Mouse (Mus musculus) liver, embryonic 18 days (tissue): ENCODE results near the gene Rnf31. TPM values are rescaled to one million over a fixed set of nuclear protein-coding genes. Genes with fewer than 3 reads are reported as not detected.

Experiments used
- polyA plus RNA-seq: library from polyadenylated mRNA; depleted of rRNA; stranded (reverse); fragments of >200 nt; gene quantifications from 2 replicates; pipeline ENCODE4 v1.2.3, GENCODE M21; 2012; rRNA removed

The Rnf31 gene
- polyA plus RNA-seq = 7.7 and 9.1 TPM in 2 replicates

GRCm38 (mm10) chr14:55591331-55591891 is at the start of gene Rnf31:
TSS of gene Rnf31 (plus strand) at chr14:55591708.

GRCm38 (mm10) chr14:55559799-55560201 is 31.7 kb upstream of the Rnf31 start, which contains the start of gene Dcaf11:
TSS of gene Dcaf11 (plus strand) at chr14:55560006.

GRCm38 (mm10) chr14:55560202-55561073 is 31.1 kb upstream of the Rnf31 start, which contains the start of gene A730061H03Rik:
TSS of gene A730061H03Rik (minus strand) at chr14:55560406.

GRCm38 (mm10) chr14:55575302-55575701 is 16.2 kb upstream of the Rnf31 start, which contains the start of gene Fitm1:
TSS of gene Fitm1 (plus strand) at chr14:55575617.

GRCm38 (mm10) chr14:55577871-55578667 is 13.4 kb upstream of the Rnf31 start, which contains the start of gene Psme1:
TSS of gene Psme1 (plus strand) at chr14:55578123.

GRCm38 (mm10) chr14:55584702-55585565 is 6.6 kb upstream of the Rnf31 start, which contains the start of gene Emc9:
TSS of gene Emc9 (minus strand) at chr14:55585302.

GRCm38 (mm10) chr14:55590748-55591330 is 669 bp upstream of the Rnf31 start, which contains the start of gene Psme2:
TSS of gene Psme2 (minus strand) at chr14:55591113.

GRCm38 (mm10) chr14:55603271-55603632 is 11.7 kb downstream of the Rnf31 start, which contains the start of gene Irf9:
TSS of gene Irf9 (plus strand) at chr14:55603571.

GRCm38 (mm10) chr14:55617822-55618221 is 26.3 kb downstream of the Rnf31 start, which contains the start of gene Rec8:
TSS of gene Rec8 (plus strand) at chr14:55618037.

GRCm38 (mm10) chr14:55635523-55636007 is 44.1 kb downstream of the Rnf31 start, which contains the start of gene Ipo4:
TSS of gene Ipo4 (minus strand) at chr14:55635957.

GRCm38 (mm10) chr14:55637795-55638194 is 46.3 kb downstream of the Rnf31 start, which contains the start of gene Gm49378:
TSS of gene Gm49378 (minus strand) at chr14:55637895.

GRCm38 (mm10) chr14:55643060-55643907 is 51.8 kb downstream of the Rnf31 start, which contains the start of gene Tm9sf1:
TSS of gene Tm9sf1 (minus strand) at chr14:55643806.

GRCm38 (mm10) chr14:55649884-55650283 is 58.4 kb downstream of the Rnf31 start, which contains the start of gene Tssk4:
TSS of gene Tssk4 (plus strand) at chr14:55650184.

Other genes with a start within 250 kb of the Rnf31 start
- gene Dhrs4, start 113.0 kb upstream of the Rnf31 start, polyA plus RNA-seq = 85.7 and 88.1 TPM in 2 replicates
- gene Carmil3, start 101.1 kb upstream of the Rnf31 start, polyA plus RNA-seq = 0.83 and 1.2 TPM in 2 replicates
- gene Cpne6, start 81.3 kb upstream of the Rnf31 start, polyA plus RNA-seq = under 0.01 and 0.03 TPM in 2 replicates
- gene Nrl, start 66.7 kb upstream of the Rnf31 start, polyA plus RNA-seq = 0.02 TPM in 1 of 2 replicates, not detected in the other
- gene Pck2, start 51.4 kb upstream of the Rnf31 start, polyA plus RNA-seq = 21.6 and 22.6 TPM in 2 replicates
- 45.8 and 49.5 TPM in 2 replicates for gene Dcaf11, start 31.7 kb upstream of the Rnf31 start, polyA plus RNA-seq
- 0.93 and 1.3 TPM in 2 replicates for gene A730061H03Rik, start 31.3 kb upstream of the Rnf31 start, polyA plus RNA-seq
- 0.30 and 1.00 TPM in 2 replicates for gene Fitm1, start 16.1 kb upstream of the Rnf31 start, polyA plus RNA-seq
- gene Psme1, start 13.6 kb upstream of the Rnf31 start, polyA plus RNA-seq = 89.0 and 93.6 TPM in 2 replicates
- 14.9 and 16.0 TPM in 2 replicates for gene Emc9, start 6.4 kb upstream of the Rnf31 start, polyA plus RNA-seq
- gene Psme2, start 595 bp upstream of the Rnf31 start, polyA plus RNA-seq = 87.0 and 89.9 TPM in 2 replicates
- 38.3 and 44.8 TPM in 2 replicates for gene Irf9, start 11.9 kb downstream of the Rnf31 start, polyA plus RNA-seq
- gene Rec8, start 26.3 kb downstream of the Rnf31 start, polyA plus RNA-seq = 2.3 and 4.0 TPM in 2 replicates
- gene Ipo4, start 44.2 kb downstream of the Rnf31 start, polyA plus RNA-seq = 21.5 and 30.6 TPM in 2 replicates
- gene Gm49378, start 46.2 kb downstream of the Rnf31 start, polyA plus RNA-seq = 1.5 TPM in 2 replicates
- 27.6 and 31.3 TPM in 2 replicates for gene Tm9sf1, start 52.1 kb downstream of the Rnf31 start, polyA plus RNA-seq
- 0.37 and 0.43 TPM in 2 replicates for gene Tssk4, start 58.5 kb downstream of the Rnf31 start, polyA plus RNA-seq
- 12.1 and 12.3 TPM in 2 replicates for gene Mdp1, start 68.8 kb downstream of the Rnf31 start, polyA plus RNA-seq
- gene Gmpr2, start 80.2 kb downstream of the Rnf31 start, polyA plus RNA-seq = 13.9 and 15.5 TPM in 2 replicates
- gene Nedd8, start 80.4 kb downstream of the Rnf31 start, polyA plus RNA-seq = 132 and 150 TPM in 2 replicates
- gene Tinf2, start 90.1 kb downstream of the Rnf31 start, polyA plus RNA-seq = 10.4 and 12.1 TPM in 2 replicates
- gene Tgm1, start 122.2 kb downstream of the Rnf31 start, polyA plus RNA-seq = 9.0 and 11.1 TPM in 2 replicates
- 22.7 and 23.3 TPM in 2 replicates for gene Rabggta, start 130.6 kb downstream of the Rnf31 start, polyA plus RNA-seq
- 48.3 and 54.5 TPM in 2 replicates for gene Dhrs1, start 154.0 kb downstream of the Rnf31 start, polyA plus RNA-seq
- 10.4 and 10.6 TPM in 2 replicates for gene Nop9, start 154.0 kb downstream of the Rnf31 start, polyA plus RNA-seq
- gene Cideb, start 166.8 kb downstream of the Rnf31 start, polyA plus RNA-seq = 155 and 165 TPM in 2 replicates
- 0.85 and 1.1 TPM in 2 replicates for gene Ltb4r2, start 169.7 kb downstream of the Rnf31 start, polyA plus RNA-seq
- gene Ltb4r1, start 174.3 kb downstream of the Rnf31 start, polyA plus RNA-seq = 10.9 and 15.1 TPM in 2 replicates
- 1.8 and 2.3 TPM in 2 replicates for gene Adcy4, start 192.4 kb downstream of the Rnf31 start, polyA plus RNA-seq
- gene Ripk3, start 197.2 kb downstream of the Rnf31 start, polyA plus RNA-seq = 8.7 and 9.9 TPM in 2 replicates
- 0.96 and 1.2 TPM in 2 replicates for gene Nfatc4, start 231.4 kb downstream of the Rnf31 start, polyA plus RNA-seq